Mouse (Mus musculus): ENCODE measurements around the gene Gm10722.
"Not testable (repeated sequence)": the region's sequence is repeated elsewhere in the genome, so short reads cannot be mapped to it uniquely, and the experiment has no call there.

The Gm10722 gene

DNA sequence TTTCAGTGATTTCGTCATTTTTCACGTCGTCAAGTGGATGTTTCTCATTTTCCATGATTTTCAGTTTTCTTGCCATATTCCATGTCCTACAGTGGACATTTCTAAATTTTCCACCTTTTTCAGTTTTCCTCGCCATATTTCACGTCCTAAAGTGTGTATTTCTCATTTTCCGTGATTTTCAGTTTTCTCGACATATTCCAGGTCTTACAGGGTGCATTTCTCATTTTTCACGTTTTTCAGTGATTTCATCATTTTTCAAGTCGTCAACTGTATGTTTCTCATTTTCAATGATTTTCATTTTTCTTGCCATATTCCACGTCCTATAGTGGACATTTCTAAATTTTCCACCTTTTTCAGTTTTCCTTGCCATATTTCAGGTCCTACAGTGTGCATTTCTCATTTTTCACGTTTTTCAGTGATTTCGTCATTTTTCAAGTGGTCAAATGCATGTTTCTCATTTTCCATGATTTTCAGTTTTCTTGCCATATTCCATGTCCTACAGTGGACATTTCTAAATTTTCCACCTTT is at the start of gene Gm10722:
TSS of gene Gm10722 (plus strand) at position 478 of the 528 bp plus-strand sequence.
- DNase-seq (ENCODE audit: low spot score in 2 of 2) = peak; percentile 8 to 18

DNA sequence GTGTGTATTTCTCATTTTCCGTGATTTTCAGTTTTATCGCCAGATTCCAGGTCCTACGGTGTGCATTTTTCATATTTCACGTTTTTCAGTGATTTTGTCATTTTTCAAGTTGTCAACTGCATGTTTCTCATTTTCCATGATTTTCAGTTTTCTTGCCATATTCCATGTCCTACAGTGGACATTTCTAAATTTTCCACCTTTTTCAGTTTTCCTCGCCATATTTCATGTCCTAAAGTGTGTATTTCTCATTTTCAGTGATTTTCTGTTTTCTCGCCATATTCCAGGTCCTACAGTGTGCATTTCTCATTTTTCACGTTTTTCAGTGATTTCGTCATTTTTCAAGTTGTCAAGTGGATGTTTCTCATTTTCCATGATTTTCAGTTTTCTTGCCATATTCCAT is 284 bp downstream of the Gm10722 start:
- DNase-seq (ENCODE audit: low spot score in 2 of 2) = peak; percentile 4 to 42

- DNase-seq (ENCODE audit: low spot score in 2 of 2) = peak; percentile 99 to 100
Observed at GRCm38 (mm10) chr9:3001948-3002659, 1.4 kb downstream of the Gm10722 start.

DNA sequence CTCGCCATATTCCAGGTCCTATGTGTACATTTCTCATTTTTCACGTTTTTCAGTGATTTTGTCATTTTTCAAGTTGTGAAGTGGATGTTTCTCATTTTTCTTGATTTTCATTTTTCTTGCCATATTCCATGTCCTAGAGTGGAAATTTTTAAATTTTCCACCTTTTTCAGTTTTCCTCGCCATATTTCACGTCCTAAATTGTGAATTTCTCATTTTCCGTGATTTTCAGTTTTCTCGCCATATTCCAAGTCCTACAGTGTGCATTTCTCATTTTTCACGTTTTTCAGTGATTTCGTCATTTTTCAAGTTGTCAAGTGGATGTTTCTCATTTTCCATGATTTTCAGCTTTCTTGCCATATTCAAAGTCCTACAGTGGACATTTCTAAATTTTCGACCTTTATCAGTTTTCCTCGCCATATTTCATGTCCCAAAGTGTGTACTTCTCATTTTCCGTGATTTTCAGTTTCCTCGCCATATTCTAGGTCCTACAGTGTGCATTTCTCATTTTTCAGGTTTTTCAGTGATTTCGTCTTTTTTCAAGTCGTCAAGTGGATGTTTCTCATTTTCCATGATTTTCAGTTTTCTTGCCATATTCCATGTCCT is 2.2 kb downstream of the Gm10722 start, which contains the start of gene Gm11168:
TSS of gene Gm11168 (plus strand) at position 553 of the 603 bp plus-strand sequence.
- DNase-seq (ENCODE audit: low spot score in 2 of 2) = not testable (repeated sequence)

GRCm38 (mm10) chr9:3006179-3006578 is 5.5 kb downstream of the Gm10722 start:
- not testable (repeated sequence) for DNase-seq (ENCODE audit: low spot score in 2 of 2)

DNA sequence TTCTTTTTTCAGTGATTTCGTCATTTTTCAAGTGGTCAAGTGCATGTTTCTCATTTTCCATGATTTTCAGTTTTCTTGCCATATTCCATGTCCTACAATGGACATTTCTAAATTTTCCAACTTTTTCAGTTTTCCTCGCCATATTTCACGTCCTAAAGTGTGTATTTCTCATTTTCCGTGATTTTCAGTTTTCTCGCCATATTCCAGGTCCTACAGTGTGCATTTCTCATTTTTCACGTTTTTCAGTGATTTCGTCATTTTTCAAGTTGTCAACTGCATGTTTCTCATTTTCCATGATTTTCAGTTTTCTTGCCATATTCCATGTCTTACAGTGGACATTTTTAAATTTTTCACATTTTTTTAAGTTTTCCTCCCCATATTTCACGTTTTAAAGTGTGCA is 5.9 kb downstream of the Gm10722 start:
- peak; percentile 96 to 97 for DNase-seq (ENCODE audit: low spot score in 2 of 2)

DNA sequence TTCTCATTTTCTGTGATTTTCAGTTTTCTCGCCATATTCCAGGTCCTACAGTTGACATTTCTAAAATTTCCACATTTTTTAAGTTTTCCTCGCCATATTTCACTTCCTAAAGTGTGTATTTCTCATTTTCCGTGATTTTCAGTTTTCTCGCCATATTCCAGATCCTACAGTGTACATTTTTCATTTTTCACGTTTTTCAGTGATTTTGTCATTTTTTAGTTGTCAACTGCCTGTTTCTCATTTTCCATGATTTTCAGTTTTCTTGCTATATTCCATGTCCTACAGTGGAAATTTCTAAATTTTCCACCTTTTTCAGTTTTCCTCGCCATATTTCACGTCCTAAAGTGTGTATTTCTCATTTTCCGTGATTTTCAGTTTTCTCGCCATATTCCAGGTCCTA is 6.5 kb downstream of the Gm10722 start:
- DNase-seq (ENCODE audit: low spot score in 2 of 2) = not testable (repeated sequence)

DNA sequence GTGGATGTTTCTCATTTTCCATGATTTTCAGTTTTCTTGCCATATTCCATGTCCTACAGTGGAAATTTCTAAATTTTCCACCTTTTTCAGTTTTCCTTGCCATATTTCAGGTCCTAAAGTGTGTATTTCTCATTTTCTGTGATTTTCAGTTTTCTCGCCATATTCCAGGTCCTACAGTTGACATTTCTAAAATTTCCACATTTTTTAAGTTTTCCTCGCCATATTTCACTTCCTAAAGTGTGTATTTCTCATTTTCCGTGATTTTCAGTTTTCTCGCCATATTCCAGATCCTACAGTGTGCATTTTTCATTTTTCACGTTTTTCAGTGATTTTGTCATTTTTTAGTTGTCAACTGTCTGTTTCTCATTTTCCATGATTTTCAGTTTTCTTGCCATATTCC is 8.6 kb downstream of the Gm10722 start:
- not testable (repeated sequence) for DNase-seq (ENCODE audit: low spot score in 2 of 2)

DNA sequence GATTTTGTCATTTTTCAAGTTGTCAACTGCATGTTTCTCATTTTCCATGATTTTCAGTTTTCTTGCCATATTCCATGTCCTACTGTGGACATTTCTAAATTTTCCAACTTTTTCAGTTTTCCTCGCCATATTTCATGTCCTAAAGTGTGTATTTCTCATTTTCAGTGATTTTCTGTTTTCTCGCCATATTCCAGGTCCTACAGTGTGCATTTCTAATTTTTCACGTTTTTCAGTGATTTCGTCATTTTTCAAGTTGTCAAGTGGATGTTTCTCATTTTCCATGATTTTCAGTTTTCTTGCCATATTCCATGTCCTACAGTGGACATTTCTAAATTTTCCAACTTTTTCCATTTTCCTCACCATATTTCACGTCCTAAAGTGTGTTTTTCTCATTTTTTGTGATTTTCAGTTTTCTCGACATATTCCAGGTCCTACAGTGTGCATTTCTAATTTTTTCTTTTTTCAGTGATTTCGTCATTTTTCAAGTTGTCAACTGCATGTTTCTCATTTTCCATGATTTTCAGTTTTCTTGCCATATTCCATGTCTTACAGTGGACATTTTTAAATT is 11.4 kb downstream of the Gm10722 start:
- DNase-seq (ENCODE audit: low spot score in 2 of 2) = not testable (repeated sequence)

- DNase-seq (ENCODE audit: low spot score in 2 of 2) = not testable (repeated sequence)
Observed at GRCm38 (mm10) chr9:3012733-3013279, 12.1 kb downstream of the Gm10722 start, which contains the start of gene Gm10721. Gene Gm10721, plus strand, starts transcription at chr9:3013140.

DNA sequence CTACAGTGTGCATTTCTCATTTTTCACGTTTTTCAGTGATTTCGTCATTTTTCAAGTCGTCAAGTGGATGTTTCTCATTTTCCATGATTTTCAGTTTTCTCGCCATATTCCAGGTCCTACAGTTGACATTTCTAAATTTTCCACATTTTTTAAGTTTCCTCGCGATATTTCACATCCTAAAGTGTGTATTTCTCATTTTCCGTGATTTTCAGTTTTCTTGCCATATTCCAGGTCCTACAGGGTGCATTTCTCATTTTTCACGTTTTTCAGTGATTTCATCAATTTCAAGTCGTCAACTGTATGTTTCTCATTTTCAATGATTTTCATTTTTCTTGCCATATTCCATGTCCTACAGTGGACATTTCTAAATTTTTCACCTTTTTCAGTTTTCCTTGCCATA is 14.6 kb downstream of the Gm10722 start, which contains the start of gene Gm10720:
TSS of gene Gm10720 (plus strand) at position 301 of the 400 bp plus-strand sequence.
- not testable (repeated sequence) for DNase-seq (ENCODE audit: low spot score in 2 of 2)

- DNase-seq (ENCODE audit: low spot score in 2 of 2) = not testable (repeated sequence)
Observed at GRCm38 (mm10) chr9:3015896-3016295, 15.2 kb downstream of the Gm10722 start.

- DNase-seq (ENCODE audit: low spot score in 2 of 2) = not testable (repeated sequence)
Observed at GRCm38 (mm10) chr9:3017108-3017507, 16.4 kb downstream of the Gm10722 start, which contains the start of gene Gm10719. Gene Gm10719, plus strand, starts transcription at chr9:3017408.

DNA sequence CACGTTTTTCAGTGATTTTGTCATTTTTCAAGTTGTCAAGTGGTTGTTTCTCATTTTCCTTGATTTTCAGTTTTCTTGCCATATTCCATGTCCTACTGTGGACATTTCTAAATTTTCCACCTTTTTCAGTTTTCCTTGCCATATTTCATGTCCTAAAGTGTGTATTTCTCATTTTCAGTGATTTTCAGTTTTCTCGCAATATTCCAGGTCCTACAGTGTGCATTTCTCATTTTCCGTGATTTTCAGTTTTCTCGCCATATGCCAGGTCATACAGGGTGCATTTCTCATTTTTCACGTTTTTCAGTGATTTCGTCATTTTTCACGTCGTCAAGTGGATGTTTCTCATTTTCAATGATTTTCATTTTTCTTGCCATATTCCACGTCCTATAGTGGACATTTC is 18.2 kb downstream of the Gm10722 start:
- DNase-seq (ENCODE audit: low spot score in 2 of 2) = peak; percentile 29 to 68

DNA sequence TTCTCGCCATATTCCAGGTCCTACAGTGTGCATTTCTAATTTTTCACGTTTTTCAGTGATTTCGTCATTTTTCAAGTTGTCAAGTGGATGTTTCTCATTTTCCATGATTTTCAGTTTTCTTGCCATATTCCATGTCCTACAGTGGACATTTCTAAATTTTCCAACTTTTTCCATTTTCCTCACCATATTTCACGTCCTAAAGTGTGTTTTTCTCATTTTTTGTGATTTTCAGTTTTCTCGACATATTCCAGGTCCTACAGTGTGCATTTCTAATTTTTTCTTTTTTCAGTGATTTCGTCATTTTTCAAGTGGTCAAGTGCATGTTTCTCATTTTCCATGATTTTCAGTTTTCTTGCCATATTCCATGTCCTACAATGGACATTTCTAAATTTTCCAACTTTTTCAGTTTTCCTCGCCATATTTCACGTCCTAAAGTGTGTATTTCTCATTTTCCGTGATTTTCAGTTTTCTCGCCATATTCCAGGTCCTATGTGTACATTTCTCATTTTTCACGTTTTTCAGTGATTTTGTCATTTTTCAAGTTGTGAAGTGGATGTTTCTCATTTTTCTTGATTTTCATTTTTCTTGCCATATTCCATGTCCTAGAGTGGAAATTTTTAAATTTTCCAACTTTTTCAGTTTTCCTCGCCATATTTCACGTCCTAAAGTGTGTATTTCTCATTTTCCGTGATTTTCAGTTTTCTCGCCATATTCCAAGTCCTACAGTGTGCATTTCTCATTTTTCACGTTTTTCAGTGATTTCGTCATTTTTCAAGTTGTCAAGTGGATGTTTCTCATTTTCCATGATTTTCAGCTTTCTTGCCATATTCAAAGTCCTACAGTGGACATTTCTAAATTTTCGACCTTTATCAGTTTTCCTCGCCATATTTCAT is 19.4 kb downstream of the Gm10722 start:
- DNase-seq (ENCODE audit: low spot score in 2 of 2) = peak; percentile 30 to 67

GRCm38 (mm10) chr9:3022316-3023008 is 21.7 kb downstream of the Gm10722 start:
- peak; percentile 46 to 79 for DNase-seq (ENCODE audit: low spot score in 2 of 2)

DNA sequence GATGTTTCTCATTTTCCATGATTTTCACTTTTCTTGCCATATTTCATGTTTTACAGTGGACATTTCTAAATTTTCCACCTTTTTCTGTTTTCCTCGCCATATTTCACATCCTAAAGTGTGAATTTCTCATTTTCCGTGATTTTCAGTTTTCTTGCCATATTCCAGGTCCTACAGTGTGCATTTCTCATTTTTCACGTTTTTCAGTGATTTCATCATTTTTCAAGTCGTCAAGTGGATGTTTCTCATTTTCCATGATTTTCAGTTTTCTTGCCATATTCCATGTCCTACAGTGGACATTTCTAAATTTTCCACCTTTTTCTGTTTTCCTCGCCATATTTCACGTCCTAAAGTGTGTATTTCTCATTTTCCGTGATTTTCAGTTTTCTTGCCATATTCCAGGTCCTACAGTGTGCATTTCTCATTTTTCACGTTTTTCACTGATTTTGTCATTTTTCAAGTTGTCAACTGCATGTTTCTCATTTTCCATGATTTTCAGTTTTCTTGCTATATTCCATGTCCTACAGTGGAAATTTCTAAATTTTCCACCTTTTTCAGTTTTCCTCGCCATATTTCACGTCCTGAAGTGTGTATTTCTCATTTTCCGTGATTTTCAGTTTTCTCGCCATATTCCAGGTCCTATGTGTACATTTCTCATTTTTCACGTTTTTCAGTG is 22.7 kb downstream of the Gm10722 start, which contains the start of gene Gm10718:
TSS of gene Gm10718 (plus strand) at position 236 of the 673 bp plus-strand sequence.
- peak in 1 of 2 experiments; percentile 11 for DNase-seq (ENCODE audit: low spot score in 2 of 2)

DNA sequence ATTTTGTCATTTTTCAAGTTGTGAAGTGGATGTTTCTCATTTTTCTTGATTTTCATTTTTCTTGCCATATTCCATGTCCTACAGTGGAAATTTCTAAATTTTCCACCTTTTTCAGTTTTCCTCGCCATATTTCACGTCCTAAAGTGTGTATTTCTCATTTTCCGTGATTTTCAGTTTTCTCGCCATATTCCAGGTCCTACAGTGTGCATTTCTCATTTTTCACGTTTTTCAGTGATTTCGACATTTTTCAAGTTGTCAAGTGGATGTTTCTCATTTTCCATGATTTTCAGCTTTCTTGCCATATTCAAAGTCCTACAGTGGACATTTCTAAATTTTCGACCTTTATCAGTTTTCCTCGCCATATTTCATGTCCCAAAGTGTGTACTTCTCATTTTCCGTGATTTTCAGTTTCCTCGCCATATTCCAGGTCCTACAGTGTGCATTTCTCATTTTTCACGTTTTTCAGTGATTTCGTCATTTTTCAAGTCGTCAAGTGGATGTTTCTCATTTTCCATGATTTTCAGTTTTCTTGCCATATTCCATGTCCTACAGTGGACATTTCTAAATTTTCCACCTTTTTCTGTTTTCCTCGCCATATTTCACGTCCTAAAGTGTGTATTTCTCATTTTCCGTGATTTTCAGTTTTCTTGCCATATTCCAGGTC is 23.4 kb downstream of the Gm10722 start:
- peak; percentile 65 to 82 for DNase-seq (ENCODE audit: low spot score in 2 of 2)

DNA sequence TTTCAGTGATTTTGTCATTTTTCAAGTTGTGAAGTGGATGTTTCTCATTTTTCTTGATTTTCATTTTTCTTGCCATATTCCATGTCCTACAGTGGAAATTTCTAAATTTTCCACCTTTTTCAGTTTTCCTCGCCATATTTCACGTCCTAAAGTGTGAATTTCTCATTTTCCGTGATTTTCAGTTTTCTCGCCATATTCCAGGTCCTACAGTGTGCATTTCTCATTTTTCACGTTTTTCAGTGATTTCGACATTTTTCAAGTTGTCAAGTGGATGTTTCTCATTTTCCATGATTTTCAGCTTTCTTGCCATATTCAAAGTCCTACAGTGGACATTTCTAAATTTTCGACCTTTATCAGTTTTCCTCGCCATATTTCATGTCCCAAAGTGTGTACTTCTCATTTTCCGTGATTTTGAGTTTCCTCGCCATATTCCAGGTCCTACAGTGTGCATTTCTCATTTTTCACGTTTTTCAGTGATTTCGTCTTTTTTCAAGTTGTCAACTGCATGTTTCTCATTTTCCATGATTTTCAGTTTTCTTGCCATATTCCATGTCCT is 24.3 kb downstream of the Gm10722 start, which contains the start of gene Gm10717:
TSS of gene Gm10717 (plus strand) at position 506 of the 556 bp plus-strand sequence.
- peak; percentile 11 to 60 for DNase-seq (ENCODE audit: low spot score in 2 of 2)
